Mouse (Mus musculus): Measurements from ENCODE around the gene Tet3.

DNA sequence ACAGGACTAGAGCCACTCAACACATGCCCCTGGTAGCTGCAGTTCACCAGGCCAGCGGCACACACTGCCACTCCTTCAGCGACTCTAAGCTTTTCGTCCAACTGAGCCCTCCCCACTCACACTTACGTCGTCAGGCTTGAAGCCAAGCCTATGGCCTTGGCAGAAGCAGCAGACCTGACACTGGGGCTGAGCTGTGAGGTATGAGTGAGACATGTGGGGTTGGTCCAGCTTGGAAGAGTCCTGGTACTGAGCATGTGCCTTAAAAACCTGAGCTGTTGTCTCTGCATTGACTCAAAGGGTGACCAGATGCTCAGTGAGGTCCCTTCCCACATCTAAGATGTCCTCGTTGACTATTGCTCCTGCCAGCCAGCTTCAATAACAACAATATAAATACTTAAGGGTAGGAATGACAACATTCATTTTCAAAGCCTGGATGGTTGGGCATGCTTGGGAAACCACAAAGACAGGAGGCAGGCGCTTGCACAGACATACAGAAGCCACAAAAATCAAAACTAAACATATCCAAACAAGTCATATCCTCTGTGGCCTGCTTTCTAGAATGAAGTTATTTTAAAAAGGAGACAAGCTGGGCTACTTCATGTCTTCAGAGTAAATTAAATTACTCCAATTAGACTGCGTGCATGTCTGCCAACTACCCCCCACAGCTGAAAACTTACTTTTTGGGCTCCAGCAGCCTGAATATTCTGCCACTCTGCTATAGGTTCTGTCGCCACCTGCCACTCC is 37.3 kb upstream of the Tet3 start:
- no peak for TF ChIP-seq POLR2A (IDR thresholded peaks at IDR 0.05; ENCODE audit: low read depth, low read length)
- no peak for TF ChIP-seq CTCF (IDR thresholded peaks at IDR 0.05; ENCODE audit: extremely low read depth, insufficient read length, insufficient replicate concordance, low read depth, low read length)
